Mouse (Mus musculus): ENCODE results near the gene Kidins220. TPM values are rescaled to one million over a fixed set of nuclear protein-coding genes. Genes with fewer than 3 reads are reported as not detected.

Kidins220 gene
- total RNA-seq, 2 experiments from 2014 or later, result 106 to 116 TPM

DNA sequence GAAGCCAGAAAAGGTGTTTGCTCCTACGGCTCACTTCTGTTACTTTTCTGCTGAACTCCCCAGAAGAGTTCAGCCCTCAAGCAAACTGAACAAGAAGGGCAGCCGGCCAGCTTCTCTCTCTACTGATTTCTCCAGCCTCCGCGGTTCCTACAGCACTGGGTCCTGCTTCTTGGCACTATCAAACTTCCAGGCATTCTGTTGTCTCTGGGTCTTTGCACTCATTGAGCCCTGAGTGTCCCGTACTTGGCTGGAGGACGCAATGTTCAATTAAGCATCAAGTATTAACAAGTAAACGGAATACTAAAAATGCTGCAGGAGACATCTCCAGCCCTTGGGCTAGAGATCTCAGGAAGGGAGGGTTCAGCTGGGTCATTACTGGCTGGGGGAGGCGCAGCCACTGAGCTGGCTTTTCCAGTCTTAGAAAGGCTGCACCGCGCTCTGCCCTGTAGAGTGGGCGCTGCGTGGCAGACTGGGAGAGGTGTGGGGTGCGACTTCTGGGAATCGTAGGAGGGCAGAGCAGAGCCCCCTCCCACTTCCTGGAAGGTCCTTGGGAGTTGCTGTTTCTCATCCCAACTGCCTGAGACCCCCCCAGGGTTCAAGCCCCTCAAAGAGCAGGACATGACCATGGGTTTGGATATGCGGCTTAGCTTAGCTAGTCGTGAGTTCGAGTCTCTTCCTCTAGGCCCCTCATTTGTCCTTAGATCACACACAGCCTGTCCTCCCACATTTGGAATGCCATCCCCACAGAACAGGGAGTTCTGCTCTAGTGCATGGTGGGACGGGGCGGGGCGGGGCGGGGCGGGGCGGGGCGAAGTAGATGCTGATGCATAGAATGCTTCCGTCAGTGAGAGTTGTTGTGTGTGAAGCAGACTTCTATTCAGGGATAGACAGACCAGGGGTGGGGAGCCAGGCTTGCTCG is 108.8 kb downstream of the Kidins220 start:
- DNase-seq, result no peak
- intact Hi-C loops (cut with DNase I), result no loop called here

DNA sequence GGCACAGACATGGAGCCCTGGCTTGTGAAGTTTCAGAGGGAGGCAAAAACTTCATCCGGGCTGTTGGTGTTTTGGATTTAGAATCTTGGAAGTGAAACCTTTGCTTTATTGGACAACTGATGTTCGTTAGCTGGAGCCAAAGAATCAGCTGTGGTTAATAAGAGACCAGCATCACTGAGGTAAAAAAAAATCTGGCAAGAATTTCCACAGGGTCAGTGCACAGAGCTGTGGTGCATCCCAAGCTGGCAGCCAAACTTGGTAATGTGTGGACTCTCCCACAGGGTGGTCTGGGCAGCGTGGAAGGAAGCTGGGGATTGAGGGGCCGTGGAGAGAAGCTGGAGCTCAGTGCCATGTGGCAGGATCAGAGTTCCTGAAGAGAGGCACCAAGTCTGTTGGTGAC is 112.2 kb downstream of the Kidins220 start:
- DNase-seq, result no peak
- intact Hi-C loops (cut with DNase I), result no loop called here

DNA sequence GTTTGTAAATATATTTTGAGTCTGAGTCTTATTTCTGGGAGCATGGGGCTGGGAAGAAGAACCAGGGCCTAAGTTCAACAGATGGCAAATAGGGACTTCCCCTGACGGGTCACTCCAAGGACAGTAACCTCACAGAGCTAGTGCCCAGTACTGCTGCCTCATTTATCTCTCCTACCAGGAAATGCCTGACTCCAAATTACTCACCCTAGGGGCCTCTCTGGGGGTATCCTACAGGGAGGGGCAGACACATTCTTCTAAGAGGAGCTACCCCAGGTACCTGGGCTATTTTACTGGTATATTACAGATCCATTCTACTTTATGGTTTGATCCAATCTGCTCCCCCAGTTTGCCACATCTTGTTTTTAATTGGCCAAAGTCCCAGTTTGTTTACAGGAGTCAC is 114.7 kb downstream of the Kidins220 start:
- intact Hi-C loops (cut with DNase I), result no loop called here

DNA sequence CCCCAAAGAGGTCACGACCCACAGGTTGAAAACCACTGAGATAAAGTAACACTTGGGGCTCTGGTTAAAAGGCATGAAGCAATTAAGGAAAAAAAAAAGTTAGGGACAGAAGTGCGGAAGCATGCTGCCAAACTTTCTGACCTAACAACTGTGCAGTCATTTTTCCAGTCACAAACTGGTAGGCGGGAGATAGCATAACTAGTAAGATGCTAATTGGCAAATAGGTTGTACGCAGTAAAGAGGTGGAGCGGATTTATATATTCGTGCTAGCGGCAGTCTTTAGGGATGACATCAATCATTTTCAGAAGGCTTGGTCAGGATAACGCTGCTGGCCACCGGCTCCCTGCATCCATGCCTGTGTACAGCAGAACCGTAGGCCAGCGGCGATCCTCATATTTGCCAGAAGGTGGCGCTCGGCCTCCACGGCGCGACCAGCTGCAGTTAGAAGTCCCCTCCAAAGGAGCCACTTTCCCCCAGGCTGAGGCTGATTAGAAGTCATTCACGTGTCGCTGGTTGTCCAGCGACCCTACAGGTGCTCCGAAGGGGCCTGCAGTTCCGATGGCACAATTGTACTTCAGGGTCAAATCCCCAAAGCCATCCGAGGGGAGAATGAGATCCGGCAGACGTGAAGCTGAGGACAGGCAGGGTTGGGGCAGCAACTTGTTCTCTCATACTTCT is 117.4 kb downstream of the Kidins220 start:
- intact Hi-C loops (cut with DNase I), result loop anchor here (1.0 to 10.0 kb wide), 9 partner anchors 270 to 1185 kb away; no protein-coding TSS in a partner anchor
- DNase-seq, result peak; percentile 91 to 92

More for the DNA sequence above, 114.7 kb downstream of the Kidins220 start:
- no peak for DNase-seq

DNA sequence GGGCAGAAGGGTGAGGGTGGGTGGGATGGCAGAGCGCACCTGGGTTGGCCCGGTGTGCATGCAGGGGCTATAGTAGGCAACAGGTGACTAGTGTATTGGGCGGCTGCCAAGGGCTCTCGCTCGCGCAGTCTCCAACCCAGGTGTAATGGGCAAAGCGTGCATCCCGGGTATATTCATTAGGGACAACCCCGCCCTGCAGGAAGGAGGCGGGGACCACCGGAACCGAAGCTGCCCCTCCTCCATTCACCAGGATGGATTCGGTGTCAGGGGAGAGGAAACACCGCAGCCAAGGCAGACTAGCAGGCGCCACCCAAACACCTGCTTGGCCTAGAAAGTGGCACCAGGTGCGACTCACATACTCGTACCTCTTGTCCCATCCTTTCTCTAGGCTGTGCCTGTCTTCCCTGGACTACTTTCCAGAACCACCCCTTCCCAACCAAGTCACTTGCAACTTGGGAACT is 118.1 kb downstream of the Kidins220 start:
- DNase-seq, result peak in 1 of 2 experiments; percentile 39
- intact Hi-C loops (cut with DNase I), result loop anchor here (1.0 to 10.0 kb wide), 9 partner anchors 270 to 1184 kb away; no protein-coding TSS in a partner anchor

DNA sequence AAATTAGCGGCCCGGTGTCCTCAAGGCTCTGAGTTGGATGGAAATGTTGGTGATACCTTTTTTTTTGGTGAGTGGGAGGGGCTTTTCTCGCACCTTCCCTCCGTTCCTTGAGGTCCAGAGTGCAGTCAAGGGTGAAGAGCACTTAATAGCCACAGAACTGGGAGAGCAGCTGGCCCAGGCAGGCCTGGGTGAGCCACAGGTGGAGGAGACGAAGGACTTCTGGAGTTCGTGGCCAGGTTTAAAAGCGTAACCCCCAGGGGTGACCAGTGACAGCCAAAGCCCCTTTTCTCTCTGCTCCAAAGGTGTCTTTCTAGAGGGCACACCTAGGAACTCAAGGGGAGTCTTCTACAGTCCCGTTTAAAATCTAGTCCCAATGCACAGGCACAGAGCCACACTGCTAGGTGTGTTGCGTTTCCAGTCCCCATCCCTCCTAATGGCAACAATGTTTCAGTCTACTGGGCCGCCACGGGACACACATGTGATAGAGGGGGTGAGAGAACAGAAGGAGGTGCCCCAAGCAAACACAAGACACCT is 118.6 kb downstream of the Kidins220 start:
- intact Hi-C loops (cut with DNase I), result loop anchor here (2.0 to 10.0 kb wide), 6 partner anchors 269 to 1183 kb away; no protein-coding TSS in a partner anchor
- DNase-seq, result no peak

DNA sequence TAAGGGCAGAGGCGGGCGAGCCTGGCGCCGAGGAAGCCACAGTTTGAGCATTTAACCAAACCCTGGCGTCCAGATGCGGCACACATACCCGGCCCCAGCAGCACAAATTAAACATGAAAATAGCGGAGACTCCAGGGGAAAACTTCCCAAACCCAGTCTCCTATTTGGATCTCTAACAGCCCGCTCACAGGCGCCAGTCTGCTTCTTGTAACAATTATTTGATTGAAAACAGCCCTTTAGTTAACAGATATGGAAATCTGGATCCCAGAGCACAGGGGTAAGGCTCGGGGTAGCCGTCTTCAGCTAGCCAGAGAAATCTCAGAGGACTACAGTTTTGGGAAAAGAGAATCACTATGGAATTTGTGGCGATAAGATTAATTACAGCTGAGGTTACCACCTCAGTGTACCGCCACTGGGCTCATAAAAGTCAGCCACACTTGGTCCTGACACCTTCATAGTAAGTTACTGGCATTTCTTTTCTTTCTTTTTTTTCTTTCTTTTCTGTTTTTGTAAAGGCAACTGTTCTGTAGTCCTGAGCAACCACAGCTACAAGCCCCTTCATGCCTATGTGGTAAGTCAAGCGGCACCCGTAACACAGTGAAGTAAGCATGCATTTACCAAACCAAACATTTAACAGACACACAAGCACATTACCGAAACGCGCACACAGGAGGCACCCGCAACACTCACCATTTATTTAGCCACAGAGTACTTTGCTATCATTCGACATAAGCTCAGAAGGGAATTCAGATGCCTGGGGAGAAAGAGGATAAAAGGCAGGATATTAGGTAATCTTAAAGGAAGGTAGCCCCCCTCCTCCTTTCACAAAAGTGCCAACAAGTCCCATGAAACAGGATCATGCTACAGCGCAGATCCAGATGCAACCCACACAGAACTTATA is 120.1 kb downstream of the Kidins220 start:
- DNase-seq, result peak; percentile 44
- intact Hi-C loops (cut with DNase I), result loop anchor here (5.0 to 10.0 kb wide), 5 partner anchors 207 to 1132 kb away; no protein-coding TSS in a partner anchor

DNA sequence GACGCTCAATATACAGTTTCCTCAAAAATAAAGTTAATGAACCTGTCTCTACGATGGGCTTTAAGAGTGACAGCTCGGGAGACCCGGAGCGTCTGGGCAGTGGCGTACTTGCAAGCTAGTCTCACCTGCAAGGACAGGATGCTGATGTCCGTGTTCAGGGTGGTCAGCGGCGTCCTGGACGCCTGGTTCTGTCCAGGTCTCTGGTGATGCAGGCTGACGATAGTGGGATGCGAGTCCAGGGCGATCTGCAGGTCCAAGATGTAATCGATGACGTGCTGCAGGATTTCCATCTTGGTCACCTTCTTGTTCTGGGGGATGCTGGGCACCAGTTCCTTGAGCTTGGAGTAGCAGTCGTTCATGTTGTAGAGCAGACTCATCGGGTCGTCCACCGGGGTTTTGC is 120.8 kb downstream of the Kidins220 start:
- DNase-seq, result no peak
- intact Hi-C loops (cut with DNase I), result loop anchor here (5.0 to 10.0 kb wide), 2 partner anchors 207 to 729 kb away; no protein-coding TSS in a partner anchor

DNA sequence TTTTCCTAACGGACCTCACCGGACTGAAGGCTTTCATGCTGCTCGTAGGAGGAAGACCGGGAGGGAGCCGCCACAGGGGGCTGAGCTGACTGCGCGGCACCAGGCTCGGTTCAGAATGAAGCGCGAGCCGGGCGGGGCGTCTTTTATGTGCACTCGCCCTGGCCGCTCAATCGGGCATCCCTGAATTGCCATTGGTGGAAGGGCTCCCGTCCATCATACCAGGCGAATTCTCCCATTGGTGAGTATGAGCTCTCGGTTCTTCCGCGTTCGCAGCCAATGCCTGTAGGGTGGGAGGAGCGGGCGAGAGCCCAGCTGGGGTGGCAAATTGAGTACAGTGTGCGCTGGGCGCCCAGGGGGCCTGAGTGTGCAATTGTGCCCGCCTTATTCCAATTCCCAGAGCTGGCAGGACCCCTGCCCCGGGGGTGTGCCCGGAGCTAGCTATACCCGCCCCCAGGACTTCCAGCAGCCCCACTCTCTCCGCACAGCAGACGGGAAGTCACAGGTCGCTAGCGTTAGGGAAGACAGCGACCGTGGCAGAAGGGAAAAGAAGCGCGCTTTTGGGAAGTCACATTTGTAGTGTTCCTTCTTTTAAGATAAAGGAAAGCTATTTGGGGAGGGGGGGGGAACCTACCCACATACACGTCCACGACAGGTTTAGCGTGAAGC is 121.4 kb downstream of the Kidins220 start:
- DNase-seq, result peak; percentile 99
- intact Hi-C loops (cut with DNase I), result loop anchor here (5.0 to 10.0 kb wide), 2 partner anchors 206 to 729 kb away; no protein-coding TSS in a partner anchor

DNA sequence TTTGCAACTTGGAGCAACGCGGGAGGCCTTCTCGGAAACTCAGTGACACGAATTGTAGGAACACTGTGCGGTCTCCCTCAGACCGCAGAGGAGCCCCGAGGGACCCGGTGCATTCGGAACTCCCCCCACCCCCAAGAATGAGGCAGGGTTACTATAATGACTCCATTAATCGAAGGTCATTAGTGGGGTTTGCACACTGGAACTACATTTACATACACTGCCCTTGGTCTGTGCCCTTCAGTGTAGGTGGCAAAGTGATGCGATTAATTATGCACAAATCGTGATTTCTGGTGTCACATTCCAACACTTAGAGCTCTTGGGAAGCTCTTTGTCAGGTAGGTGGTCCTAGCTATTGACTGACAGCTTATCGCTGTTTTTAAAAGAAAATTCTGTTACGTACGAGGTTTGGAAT is 121.9 kb downstream of the Kidins220 start:
- intact Hi-C loops (cut with DNase I), result loop anchor here (5.0 to 10.0 kb wide), 2 partner anchors 206 to 728 kb away; no protein-coding TSS in a partner anchor
- DNase-seq, result peak in 1 of 2 experiments; percentile 36

DNA sequence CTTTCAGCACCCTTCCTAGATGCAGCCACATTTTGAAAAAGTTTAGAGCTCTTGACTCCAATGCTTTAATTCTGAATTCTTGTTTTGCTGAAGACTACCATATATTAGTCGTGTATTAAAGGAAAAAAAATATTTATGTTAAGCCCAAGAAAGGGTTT is 122.2 kb downstream of the Kidins220 start, which contains the start of gene Id2:
TSS of gene Id2 (minus strand) at position 89 of the 158 bp plus-strand sequence.
- intact Hi-C loops (cut with DNase I), result loop anchor here (5.0 to 10.0 kb wide), 2 partner anchors 205 to 728 kb away; no protein-coding TSS in a partner anchor
- no peak for DNase-seq

DNA sequence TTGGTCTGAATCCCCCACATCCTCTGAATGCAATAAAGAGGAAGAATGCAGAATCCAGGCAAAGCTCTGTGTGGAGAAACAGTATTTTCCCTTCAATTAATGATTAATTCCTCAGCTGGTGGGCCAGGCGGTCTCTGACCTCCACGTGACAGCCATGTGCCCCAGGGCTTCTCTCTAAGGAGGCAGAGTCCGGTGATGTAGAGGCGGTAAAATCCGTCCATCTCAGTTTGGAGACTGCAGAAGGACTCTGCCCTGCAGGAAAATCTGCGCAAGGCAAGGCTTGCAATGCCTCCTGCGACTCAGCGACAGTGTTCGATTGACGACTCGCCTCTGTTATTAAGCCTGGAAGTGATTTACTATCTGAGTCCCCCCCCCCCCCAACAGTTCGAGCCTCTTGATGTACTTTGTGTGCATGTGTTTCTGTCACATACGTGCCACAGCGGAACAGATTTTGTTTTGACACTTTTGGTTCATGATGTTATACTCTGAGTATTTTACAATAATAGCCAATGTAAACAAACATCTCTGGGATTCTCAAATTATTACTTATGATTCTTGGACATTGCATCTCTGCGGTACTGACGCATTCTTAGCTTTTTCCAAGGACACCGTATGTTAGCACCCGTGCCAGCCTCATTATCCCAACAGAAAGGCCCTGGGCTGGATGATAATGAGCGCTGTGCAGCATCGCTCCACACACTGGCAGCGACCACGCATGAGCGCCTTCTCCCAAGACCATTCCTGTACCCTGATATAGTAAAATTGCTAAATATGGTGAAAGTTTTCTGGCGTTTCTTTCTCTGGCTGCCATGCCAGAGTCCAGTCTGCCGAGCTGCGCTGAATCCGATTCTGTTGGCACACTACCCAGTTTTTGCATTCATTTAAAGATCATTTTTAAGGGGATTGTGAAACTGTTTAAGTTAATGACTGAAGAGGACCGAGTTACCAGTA is 122.8 kb downstream of the Kidins220 start:
- DNase-seq, result peak; percentile 55 to 63
- intact Hi-C loops (cut with DNase I), result loop anchor here (5.0 to 10.0 kb wide), 2 partner anchors 205 to 727 kb away; no protein-coding TSS in a partner anchor

DNA sequence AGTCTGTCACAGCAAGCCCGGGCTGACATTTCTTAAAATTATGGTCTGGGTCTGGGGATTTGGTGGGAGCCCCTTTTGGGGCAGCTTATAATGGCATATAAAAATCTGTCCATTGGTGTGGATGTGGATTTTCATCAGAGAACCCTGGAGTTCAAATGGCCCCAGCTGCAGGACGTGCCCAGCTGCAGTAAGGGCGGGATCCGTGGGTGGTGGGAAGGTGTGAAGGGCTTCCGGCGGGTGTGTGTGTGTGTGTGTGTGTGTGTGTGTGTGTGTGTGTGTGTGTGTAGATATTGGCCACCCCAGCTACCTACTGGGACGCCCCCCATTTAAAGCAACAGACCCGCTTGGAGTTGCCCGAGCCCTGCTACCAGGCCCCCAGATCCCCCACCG is 123.4 kb downstream of the Kidins220 start:
- no peak for DNase-seq
- intact Hi-C loops (cut with DNase I), result loop anchor here (5.0 to 10.0 kb wide), 2 partner anchors 204 to 727 kb away; no protein-coding TSS in a partner anchor

DNA sequence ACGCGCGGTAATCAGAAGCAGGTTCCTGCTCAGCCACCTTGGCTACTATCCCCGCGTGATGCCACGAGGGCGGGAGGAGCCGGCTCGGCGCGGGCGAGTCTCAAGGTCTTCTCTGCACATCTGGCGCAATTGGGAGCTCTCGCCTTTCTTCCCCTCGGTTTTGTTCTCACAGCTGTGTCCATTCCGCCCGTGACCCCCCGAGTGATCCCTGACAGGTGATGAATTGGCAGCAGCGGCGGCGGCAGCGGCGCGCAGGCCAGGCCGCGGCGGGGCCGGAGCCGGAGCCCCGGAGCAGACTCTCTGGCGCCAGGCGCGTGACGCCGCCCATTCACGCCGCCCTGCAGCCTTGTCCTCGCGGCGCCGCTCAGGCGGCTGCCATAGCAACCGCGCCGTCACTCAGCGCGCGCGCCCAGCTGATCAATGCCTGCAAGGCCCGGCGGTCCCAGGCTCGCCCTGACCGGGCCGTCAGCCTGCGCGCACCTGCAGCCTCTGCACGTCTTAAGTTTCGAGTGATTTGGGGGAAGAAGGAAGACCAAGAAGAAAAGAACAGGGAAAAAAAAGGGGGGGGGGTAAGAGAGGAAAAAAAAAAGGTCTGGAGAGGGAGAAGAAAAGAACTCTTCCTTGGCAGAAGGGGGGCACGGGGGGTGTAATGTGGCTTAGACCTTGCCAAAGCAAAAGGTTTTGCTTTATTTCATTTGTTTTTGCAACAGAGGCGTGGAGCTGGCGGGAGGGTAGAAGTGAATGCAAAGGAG is 124.0 kb downstream of the Kidins220 start:
- DNase-seq, result peak; percentile 96 to 97
- intact Hi-C loops (cut with DNase I), result loop anchor here (5.0 to 10.0 kb wide), 2 partner anchors 204 to 726 kb away; no protein-coding TSS in a partner anchor

DNA sequence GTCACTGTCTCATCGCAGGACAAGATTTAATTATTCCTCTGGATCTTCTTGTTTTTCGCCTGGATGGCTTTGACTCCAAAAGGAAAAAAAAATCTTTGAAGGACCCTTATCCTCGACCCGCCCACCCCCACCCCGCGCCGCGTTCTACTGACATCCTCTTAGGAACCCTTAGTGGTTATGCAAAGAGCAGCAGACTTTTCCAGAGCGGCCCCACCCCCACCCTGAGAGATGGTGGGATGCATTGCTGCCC is 124.5 kb downstream of the Kidins220 start:
- intact Hi-C loops (cut with DNase I), result loop anchor here (5.0 to 10.0 kb wide), 2 partner anchors 203 to 726 kb away; no protein-coding TSS in a partner anchor
- DNase-seq, result peak; percentile 67 to 70

DNA sequence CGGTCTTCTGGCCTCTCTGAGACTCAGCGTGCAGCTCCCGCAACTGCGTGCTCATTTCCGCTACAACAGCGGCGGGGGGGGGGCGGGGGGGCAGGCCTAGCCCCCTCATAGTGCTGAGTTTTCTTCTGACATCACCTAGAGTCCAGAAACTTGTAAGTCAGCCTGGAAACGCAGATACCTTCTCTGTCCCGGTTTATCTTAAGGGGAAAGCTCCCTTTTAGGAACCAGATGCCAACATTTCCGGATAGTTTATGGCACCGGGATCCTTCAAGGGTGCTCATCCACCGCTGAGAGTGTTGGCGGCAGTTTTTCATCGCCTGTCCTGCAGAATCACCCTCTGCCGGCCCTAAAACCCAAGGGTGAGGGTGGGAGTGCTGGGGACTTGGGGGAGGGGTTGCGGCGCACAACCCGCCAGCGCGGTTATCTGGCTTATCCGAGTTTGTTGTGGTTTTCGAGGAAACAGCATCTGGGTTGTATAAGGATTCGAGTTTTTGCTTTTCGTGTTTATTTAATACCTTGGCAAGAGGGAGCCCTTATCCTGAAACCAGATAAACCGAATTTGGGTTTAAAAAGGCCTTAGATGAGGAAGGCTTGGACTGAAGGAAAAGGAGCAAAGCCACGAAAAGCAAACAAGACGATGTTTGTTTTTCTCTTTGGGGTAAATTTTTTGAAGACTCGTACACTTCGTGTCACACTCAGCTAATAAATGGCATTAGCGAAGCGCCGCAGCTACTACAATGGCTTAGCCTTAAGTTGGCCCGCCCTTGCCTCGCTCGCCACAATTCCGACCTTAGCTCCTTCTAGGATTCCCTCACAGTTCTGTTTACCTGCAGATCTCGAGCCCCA is 125.1 kb downstream of the Kidins220 start:
- intact Hi-C loops (cut with DNase I), result loop anchor here (2.0 to 10.0 kb wide), 3 partner anchors 61 to 725 kb away; no protein-coding TSS in a partner anchor
- peak; percentile 69 to 72 for DNase-seq
